Mouse (Mus musculus) myocyte (in vitro differentiated cells): Measurements from ENCODE around the gene Hbs1l. TPM values are rescaled to one million over a fixed set of nuclear protein-coding genes. Genes with fewer than 3 reads are reported as not detected.

Experiments
- H3K27me3 ChIP-seq: one replicate; pipeline ENCODE4 v1.6.1; 2011; ENCODE audit not compliant: control insufficient read depth, insufficient read depth, insufficient read length
- H3K36me3 ChIP-seq: one replicate; pipeline ENCODE4 v1.6.1; 2011; ENCODE audit not compliant: control insufficient read depth, insufficient read depth
- H3K4me2 ChIP-seq: one replicate; pipeline ENCODE4 v1.6.1; 2011; ENCODE audit warnings: low read depth, control low read depth
- H3K4me3 ChIP-seq: one replicate; pipeline ENCODE4 v1.5.1; 2011; ENCODE audit warnings: mild to moderate bottlenecking, control low read depth, moderate library complexity
- H3K79me2 ChIP-seq: one replicate; pipeline ENCODE4 v1.6.1; 2011; ENCODE audit not compliant: control insufficient read depth, insufficient read depth
- H3ac ChIP-seq: one replicate; pipeline ENCODE4 v1.6.1; 2011; ENCODE audit not compliant: control insufficient read depth, insufficient read length
- CEBPB ChIP-seq: IDR thresholded peaks from 2 replicates; pipeline ENCODE4 v1.6.1; 2011; ENCODE audit warnings: mild to moderate bottlenecking, moderate library complexity; ENCODE audit not compliant: poor library complexity, insufficient read depth, severe bottlenecking
- E2F4 ChIP-seq: IDR thresholded peaks from one replicate; pipeline ENCODE4 v1.6.1; 2011; ENCODE audit warnings: mild to moderate bottlenecking, control low read depth, moderate library complexity; ENCODE audit not compliant: insufficient read depth
- MAX ChIP-seq: IDR thresholded peaks from one replicate; pipeline ENCODE4 v1.6.1; 2011; ENCODE audit warnings: low read depth, mild to moderate bottlenecking, control low read depth
- MYOD1 ChIP-seq, 3 experiments: IDR thresholded peaks; one replicate each; pipeline ENCODE4 v1.6.1; 2011; ENCODE audit warnings: control low read depth in 2 of 3, low read depth in 2 of 3, mild to moderate bottlenecking in 2 of 3, moderate library complexity in 1 of 3; ENCODE audit not compliant: insufficient read length in 2 of 3, control insufficient read depth in 1 of 3
- MYOG ChIP-seq, 3 experiments: IDR thresholded peaks; one replicate each; pipeline ENCODE4 v1.6.1; 2011; ENCODE audit warnings: control low read depth in 2 of 3, low read depth in 2 of 3, mild to moderate bottlenecking in 2 of 3; ENCODE audit not compliant: insufficient read length in 2 of 3, control insufficient read depth in 1 of 3, insufficient read depth in 1 of 3
- POLR2A ChIP-seq: IDR thresholded peaks from one replicate; pipeline ENCODE4 v1.6.1; 2011; ENCODE audit warnings: low read depth, mild to moderate bottlenecking, control low read depth, moderate library complexity; ENCODE audit not compliant: insufficient read length
- POLR2AphosphoS2 ChIP-seq: IDR thresholded peaks from one replicate; pipeline ENCODE4 v1.6.1; 2011; ENCODE audit warnings: low read depth, control low read depth; ENCODE audit not compliant: insufficient read length
- REST ChIP-seq: IDR thresholded peaks from one replicate; pipeline ENCODE4 v1.6.1; 2011; ENCODE audit warnings: mild to moderate bottlenecking, control low read depth, moderate library complexity; ENCODE audit not compliant: insufficient read depth, insufficient read length
- SRF ChIP-seq: IDR thresholded peaks from one replicate; pipeline ENCODE4 v1.6.1; 2011; ENCODE audit warnings: low read depth; ENCODE audit not compliant: control insufficient read depth, insufficient read length
- TCF12 ChIP-seq: IDR thresholded peaks from one replicate; pipeline ENCODE4 v1.6.1; 2011; ENCODE audit warnings: mild to moderate bottlenecking, control low read depth; ENCODE audit not compliant: poor library complexity, insufficient read depth, severe bottlenecking
- TCF3 ChIP-seq: IDR thresholded peaks from one replicate; pipeline ENCODE4 v1.6.1; 2011; ENCODE audit warnings: low read depth, control low read depth; ENCODE audit not compliant: insufficient read length
- USF1 ChIP-seq: IDR thresholded peaks from one replicate; pipeline ENCODE4 v1.6.1; 2011; ENCODE audit warnings: low read depth, mild to moderate bottlenecking, control low read depth, moderate library complexity
- polyA plus RNA-seq: library from polyadenylated mRNA; unstranded; fragments of >200 nt; fragmentation: generic; extraction: Trizol; gene quantifications from one replicate; pipeline ENCODE4 v1.2.1, GENCODE M21; 2012; ENCODE audit warnings: missing spikeins

Gene Hbs1l
- polyA plus RNA-seq, 1 experiment = 50.0 TPM

DNA sequence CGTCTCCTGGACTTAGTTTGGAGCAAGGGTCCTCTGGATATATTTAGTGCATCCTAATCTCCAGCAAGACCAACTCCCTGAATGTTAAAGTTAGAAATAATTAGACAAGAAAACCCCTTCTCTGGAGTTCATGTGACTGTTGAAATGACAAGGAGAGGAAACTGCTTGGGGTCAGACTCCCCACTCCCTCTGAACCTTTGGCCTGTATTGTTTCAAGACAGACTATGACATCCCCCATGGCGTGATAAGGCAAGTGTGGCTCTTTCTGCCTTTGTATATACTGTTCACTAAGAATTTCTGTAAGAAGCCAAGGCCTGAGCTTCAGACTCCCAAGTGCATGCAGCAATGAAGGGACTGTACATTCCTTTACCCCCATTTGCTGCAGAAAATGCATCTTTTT lies 104.7 kb downstream of the Hbs1l start:
- Histone ChIP-seq H3K36me3 (no peaks in the 10 kb centered on the region), H3K79me2 (no peaks in the 10 kb centered on the region), H3K4me2 (no peak overlapping the region), H3K4me3 (no peak overlapping the region), H3ac (no peak overlapping the region), H3K27me3 (no peaks in the 10 kb centered on the region)
- TF ChIP-seq MAX (no peak), MYOD1 (IDR thresholded peaks at IDR 0.05; ENCODE audit: control insufficient read depth in 1 of 3, insufficient read length in 2 of 3, low read depth in 2 of 3) (no peak), TCF12 (no peak), USF1 (no peak), MYOG (IDR thresholded peaks at IDR 0.05; ENCODE audit: control insufficient read depth in 1 of 3, insufficient read depth in 1 of 3, insufficient read length in 2 of 3, low read depth in 2 of 3) (no peak), POLR2AphosphoS2 (no peak), CEBPB (no peak), REST (no peak), POLR2A (no peak), TCF3 (no peak), E2F4 (no peak), SRF (no peak)

DNA sequence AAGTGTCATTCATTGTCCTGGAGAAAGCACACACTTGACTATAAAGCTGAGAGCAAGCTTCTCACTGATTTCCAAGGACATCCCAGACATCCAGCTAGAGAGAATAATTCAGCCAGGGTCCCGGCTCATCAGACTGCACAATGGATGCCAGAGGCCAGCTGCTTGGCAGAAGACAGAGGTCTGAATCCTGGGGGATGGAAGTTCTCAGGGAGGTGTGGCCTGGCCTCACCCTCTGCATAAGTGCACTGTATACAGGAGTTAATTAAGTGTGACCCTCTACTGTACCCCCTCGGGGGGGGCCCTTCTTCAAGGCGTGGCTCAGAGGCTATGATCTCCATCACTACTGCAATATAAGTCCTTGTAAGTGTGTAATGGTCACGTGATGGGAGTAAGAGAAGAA lies 105.5 kb downstream of the Hbs1l start:
- Histone ChIP-seq H3K4me2 (no peak overlapping the region), H3K36me3 (no peaks in the 10 kb centered on the region), H3K27me3 (no peaks in the 10 kb centered on the region), H3K79me2 (no peaks in the 10 kb centered on the region), H3K4me3 (no peak overlapping the region), H3ac (no peak overlapping the region)
- no peak for TF ChIP-seq TCF3
- TF ChIP-seq SRF = no peak
- TF ChIP-seq MYOG (IDR thresholded peaks at IDR 0.05; ENCODE audit: control insufficient read depth in 1 of 3, insufficient read depth in 1 of 3, insufficient read length in 2 of 3, low read depth in 2 of 3) = no peak
- TF ChIP-seq TCF12 = no peak
- no peak for TF ChIP-seq POLR2AphosphoS2
- TF ChIP-seq MAX = no peak
- TF ChIP-seq E2F4 = no peak
- no peak for TF ChIP-seq REST
- no peak for TF ChIP-seq MYOD1 (IDR thresholded peaks at IDR 0.05; ENCODE audit: control insufficient read depth in 1 of 3, insufficient read length in 2 of 3, low read depth in 2 of 3)
- no peak for TF ChIP-seq POLR2A
- no peak for TF ChIP-seq USF1
- no peak for TF ChIP-seq CEBPB

DNA sequence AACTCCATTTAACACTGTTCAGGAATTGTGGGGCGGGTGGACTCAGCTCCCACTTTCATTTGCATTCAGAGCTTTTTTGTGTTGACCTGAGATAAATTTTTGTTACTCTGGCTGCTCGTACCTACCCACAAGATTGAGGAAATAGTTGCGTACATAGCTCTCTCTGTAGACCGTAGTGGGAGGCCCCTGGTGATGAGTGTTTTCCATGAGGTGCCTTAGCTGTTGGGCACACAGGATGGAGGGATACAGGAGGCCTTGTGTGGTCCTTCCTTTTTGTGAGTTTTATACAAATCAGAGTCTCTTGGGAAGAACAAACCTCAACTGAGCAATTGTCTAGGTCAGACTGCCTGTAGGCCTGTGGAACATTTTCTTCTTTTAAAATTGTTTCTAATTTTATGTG lies 109.0 kb downstream of the Hbs1l start:
- Histone ChIP-seq H3K4me2 (no peak overlapping the region), H3ac (no peak overlapping the region), H3K27me3 (no peaks in the 10 kb centered on the region), H3K36me3 (no peaks in the 10 kb centered on the region), H3K79me2 (no peaks in the 10 kb centered on the region), H3K4me3 (no peak overlapping the region)
- no peak for TF ChIP-seq REST
- TF ChIP-seq USF1 = no peak
- TF ChIP-seq TCF3 = no peak
- TF ChIP-seq CEBPB = no peak
- no peak for TF ChIP-seq MYOG (IDR thresholded peaks at IDR 0.05; ENCODE audit: control insufficient read depth in 1 of 3, insufficient read depth in 1 of 3, insufficient read length in 2 of 3, low read depth in 2 of 3)
- no peak for TF ChIP-seq E2F4
- TF ChIP-seq MAX = no peak
- TF ChIP-seq POLR2A = no peak
- no peak for TF ChIP-seq MYOD1 (IDR thresholded peaks at IDR 0.05; ENCODE audit: control insufficient read depth in 1 of 3, insufficient read length in 2 of 3, low read depth in 2 of 3)
- TF ChIP-seq SRF = no peak
- no peak for TF ChIP-seq POLR2AphosphoS2
- no peak for TF ChIP-seq TCF12

DNA sequence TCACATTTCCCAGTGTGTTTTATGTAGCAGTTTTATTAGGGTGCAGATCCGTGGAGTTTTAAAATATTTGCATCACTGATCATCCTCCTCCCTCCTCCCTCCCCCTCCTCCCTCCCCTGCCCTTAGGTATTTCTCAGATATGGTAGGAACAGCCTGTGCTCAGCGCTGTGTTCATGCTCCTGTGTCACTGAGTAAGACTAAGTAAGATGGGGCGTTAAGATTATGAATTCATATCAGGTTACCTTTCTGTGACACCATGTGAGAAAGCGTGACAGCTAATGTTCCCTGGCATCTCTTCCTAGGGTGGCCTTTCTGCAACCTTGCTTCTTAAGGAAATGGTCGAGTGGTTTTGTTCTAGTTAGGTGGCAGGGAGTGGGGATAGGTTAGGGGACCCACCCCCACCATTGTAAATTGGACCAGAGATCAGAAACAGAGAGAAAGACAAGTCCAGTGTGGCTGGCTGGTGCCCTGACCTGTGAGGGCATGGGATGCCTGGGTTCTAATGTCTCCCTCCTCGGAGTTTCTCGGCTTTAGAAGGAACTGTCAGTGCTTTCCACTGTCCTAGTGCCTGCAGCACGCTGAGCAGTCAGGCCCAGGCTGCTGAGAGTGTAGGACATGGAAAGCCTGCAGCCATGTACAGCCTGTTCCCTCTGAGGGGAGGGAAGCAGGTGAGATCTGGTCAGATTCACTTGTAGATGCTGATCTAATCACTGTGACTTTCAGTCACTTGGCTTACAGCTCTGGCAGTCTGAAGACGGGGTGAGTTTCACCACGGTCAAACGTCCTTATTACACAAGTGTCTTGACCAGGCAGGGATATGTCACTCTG lies 110.1 kb downstream of the Hbs1l start:
- Histone ChIP-seq H3K79me2 (no peaks in the 10 kb centered on the region), H3K27me3 (no peaks in the 10 kb centered on the region), H3K4me2 (no peak overlapping the region), H3ac (no peak overlapping the region), H3K4me3 (no peak overlapping the region), H3K36me3 (no peaks in the 10 kb centered on the region)
- TF ChIP-seq MAX = no peak
- TF ChIP-seq MYOG (IDR thresholded peaks at IDR 0.05; ENCODE audit: control insufficient read depth in 1 of 3, insufficient read depth in 1 of 3, insufficient read length in 2 of 3, low read depth in 2 of 3) = no peak
- no peak for TF ChIP-seq CEBPB
- no peak for TF ChIP-seq USF1
- TF ChIP-seq SRF = no peak
- TF ChIP-seq TCF3 = no peak
- TF ChIP-seq REST = no peak

DNA sequence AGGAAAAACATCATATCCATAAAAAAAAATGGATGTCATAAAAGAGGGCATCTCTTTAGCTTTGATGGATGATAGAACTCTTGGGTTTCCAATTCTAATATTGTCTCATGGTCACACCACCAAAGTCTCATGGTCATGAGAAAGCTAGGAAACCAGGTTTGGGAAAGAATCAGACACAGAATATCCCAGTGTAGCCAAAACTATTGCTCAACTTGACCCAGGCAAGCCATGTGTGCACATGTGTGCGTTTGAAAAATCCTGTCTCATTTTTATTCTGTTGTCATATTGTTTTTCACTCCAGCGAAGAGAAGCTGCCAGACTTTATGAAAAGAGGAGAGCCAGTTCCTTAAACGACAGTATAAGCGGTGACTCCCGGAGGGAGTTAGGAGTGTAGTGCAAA lies 114.9 kb downstream of the Hbs1l start:
- H3K4me2 ChIP-seq = no peak overlapping the region
- no peaks in the 10 kb centered on the region for H3K79me2 ChIP-seq
- no peak overlapping the region for H3K4me3 ChIP-seq
- no peaks in the 10 kb centered on the region for H3K27me3 ChIP-seq
- no peak overlapping the region for H3ac ChIP-seq
- H3K36me3 ChIP-seq = no peaks in the 10 kb centered on the region
- TF ChIP-seq TCF12 = no peak
- no peak for TF ChIP-seq MYOG (IDR thresholded peaks at IDR 0.05; ENCODE audit: control insufficient read depth in 1 of 3, insufficient read depth in 1 of 3, insufficient read length in 2 of 3, low read depth in 2 of 3)
- TF ChIP-seq SRF = no peak
- no peak for TF ChIP-seq REST
- no peak for TF ChIP-seq E2F4
- no peak for TF ChIP-seq POLR2A
- no peak for TF ChIP-seq CEBPB
- TF ChIP-seq USF1 = no peak
- TF ChIP-seq MYOD1 (IDR thresholded peaks at IDR 0.05; ENCODE audit: control insufficient read depth in 1 of 3, insufficient read length in 2 of 3, low read depth in 2 of 3) = no peak
- TF ChIP-seq TCF3 = no peak
- no peak for TF ChIP-seq MAX
- TF ChIP-seq POLR2AphosphoS2 = no peak
